Mouse (Mus musculus): Measurements from ENCODE around the gene Ctbp2.

The Ctbp2 gene

GRCm38 (mm10) chr7:133008663-133009062 is 115.5 kb downstream of the Ctbp2 start:
- DNase-seq (ENCODE audit: low spot score in 2 of 2): no peak

- DNase-seq (ENCODE audit: low spot score in 2 of 2): no peak
Observed at GRCm38 (mm10) chr7:133007343-133007742, 116.8 kb downstream of the Ctbp2 start.

GRCm38 (mm10) chr7:133005772-133006171 is 118.4 kb downstream of the Ctbp2 start:
- DNase-seq (ENCODE audit: low spot score in 2 of 2): no peak

GRCm38 (mm10) chr7:133003421-133003820 is 120.7 kb downstream of the Ctbp2 start:
- DNase-seq (ENCODE audit: low spot score in 2 of 2): peak; percentile 75 to 80

- DNase-seq (ENCODE audit: low spot score in 2 of 2): no peak
Observed at GRCm38 (mm10) chr7:133002271-133002670, 121.9 kb downstream of the Ctbp2 start.

GRCm38 (mm10) chr7:133001388-133001787 is 122.8 kb downstream of the Ctbp2 start:
- no peak for DNase-seq (ENCODE audit: low spot score in 2 of 2)

DNA sequence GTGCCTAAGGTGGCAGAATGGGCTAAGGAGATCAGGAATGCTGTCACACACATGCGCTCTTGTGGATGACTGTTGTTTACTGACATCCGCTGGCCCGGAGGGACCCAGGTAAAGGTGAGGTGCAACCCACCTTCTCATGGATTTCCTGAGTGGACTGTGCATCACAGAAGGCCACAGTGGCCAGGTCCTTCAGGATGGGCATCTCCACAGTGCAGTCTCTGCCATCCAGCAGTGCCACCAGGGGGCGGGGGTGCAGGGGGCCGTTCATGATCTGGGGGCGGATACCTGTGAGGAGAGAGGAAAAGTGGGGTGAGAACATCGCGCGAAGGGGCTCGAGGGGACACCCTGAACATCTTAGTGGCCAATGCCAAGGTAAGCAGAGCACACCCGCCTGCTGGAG is 125.1 kb downstream of the Ctbp2 start:
- no peak for DNase-seq (ENCODE audit: low spot score in 2 of 2)

DNA sequence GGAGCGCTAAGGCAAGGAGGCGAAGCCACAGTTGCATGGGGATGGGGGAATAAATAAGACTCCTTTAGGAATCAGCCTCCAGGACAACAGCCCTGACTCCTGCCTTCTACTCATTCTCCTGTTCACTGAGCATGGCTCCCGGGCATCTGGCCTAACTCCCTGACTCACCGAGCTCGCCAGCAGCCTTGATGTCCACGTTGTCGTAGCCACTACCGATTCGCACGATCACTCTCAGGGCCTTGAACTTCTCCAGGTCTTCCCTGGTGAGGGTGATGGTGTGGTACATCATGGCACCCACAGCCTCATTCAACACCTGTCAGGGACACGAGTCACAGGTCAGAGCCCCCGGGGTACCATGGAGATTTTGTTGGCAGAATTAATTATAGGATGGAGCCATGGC is 125.5 kb downstream of the Ctbp2 start:
- no peak for DNase-seq (ENCODE audit: low spot score in 2 of 2)

DNA sequence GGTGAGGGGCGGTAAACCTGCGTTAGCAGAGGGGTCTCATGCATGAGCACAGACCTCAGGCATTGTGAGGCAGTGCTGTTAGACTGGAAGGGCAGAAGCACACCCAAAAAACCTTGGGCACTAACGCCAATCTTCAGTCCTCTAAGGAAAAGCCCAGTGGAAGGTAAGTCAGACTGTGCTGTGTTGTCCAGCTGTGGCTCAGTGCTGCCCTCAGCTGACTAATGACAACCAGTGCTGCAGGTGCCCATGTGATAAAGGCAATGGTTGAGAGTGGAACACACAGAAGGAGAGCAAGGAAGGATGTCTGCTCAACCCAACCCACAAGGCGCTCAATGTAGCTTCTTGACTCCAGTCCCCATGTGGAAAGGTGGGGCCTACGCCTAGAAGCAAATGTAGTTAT is 127.8 kb downstream of the Ctbp2 start:
- DNase-seq (ENCODE audit: low spot score in 2 of 2): no peak

GRCm38 (mm10) chr7:132994628-132995191 is 129.4 kb downstream of the Ctbp2 start:
- no peak for DNase-seq (ENCODE audit: low spot score in 2 of 2)

GRCm38 (mm10) chr7:132994120-132994519 is 130.0 kb downstream of the Ctbp2 start:
- peak in 1 of 2 experiments; percentile 5 for DNase-seq (ENCODE audit: low spot score in 2 of 2)

DNA sequence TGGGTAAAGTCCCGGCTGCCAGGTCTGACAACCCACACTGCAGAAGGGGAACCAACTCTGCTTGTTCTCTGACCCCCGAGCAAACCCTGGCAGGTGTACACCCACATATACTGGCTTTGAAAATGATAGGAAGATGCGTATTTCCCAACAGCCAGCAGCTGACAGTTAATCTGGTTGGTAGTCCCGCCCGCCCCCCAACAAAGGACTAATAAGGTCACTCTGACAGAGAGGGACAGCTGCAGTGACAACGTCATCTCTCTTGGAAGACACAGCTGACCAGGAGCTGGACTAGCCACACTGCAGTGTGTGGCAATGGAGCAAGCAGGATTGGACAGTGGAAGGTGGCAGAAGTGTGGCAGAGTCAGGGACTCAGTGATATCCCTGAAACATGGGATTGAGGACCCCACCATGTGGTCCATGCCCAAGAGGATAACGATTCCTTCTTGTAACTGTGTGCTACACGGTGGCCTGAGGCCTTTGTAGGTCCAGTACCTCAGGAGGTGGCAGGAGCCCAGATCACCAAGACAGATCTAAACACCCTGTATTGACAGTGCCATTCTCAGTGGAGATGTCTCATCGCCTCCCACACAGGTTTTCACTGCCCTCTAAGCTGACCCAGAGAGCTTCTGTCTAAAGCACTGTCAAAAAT is 131.1 kb downstream of the Ctbp2 start:
- no peak for DNase-seq (ENCODE audit: low spot score in 2 of 2)

- DNase-seq (ENCODE audit: low spot score in 2 of 2): no peak
Observed at GRCm38 (mm10) chr7:132991240-132991900, 132.8 kb downstream of the Ctbp2 start.

GRCm38 (mm10) chr7:132989839-132990238 is 134.3 kb downstream of the Ctbp2 start:
- DNase-seq (ENCODE audit: low spot score in 2 of 2): no peak

DNA sequence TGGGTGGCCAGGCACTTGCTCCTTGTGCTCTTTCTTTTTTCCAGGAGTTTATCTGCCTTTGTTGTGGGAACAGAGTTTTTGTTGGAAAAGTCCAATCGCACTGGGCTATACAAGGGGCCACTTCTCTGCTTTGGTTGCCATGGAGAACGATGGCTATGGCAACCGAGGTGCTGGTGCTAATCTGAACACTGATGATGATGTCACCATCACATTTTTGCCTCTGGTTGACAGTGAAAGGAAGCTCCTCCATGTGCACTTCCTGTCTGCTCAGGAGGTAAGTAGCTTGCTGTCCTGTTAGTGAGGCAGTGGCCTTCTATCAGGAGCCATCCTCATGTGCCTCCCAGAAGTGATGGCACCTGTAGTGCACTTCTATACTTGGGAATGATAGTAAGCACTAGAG is 141.5 kb downstream of the Ctbp2 start:
- no peak for DNase-seq (ENCODE audit: low spot score in 2 of 2)

DNA sequence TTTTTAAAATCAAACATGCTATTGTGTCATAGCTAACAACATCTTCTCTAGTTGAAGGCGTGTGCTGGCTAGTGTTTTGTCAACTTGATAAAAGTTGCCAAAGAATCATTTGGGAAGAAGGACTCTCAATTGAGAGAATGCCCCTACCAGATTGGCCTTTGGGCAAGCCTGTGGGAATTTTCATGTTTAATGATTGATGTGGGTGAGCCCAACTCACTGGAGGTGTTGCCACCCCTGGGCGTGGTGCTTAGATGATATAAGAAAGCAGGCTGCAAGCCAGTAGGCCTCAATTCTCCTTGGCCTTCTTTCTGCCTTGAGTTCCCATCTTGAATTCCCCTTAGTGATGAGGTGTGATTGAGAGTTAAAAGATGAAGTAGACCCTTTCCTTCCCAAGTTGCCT is 146.2 kb downstream of the Ctbp2 start:
- DNase-seq (ENCODE audit: low spot score in 2 of 2): no peak

- DNase-seq (ENCODE audit: low spot score in 2 of 2): no peak
Observed at GRCm38 (mm10) chr7:132976079-132976478, 148.1 kb downstream of the Ctbp2 start.

GRCm38 (mm10) chr7:132972079-132972478 is 152.1 kb downstream of the Ctbp2 start:
- DNase-seq (ENCODE audit: low spot score in 2 of 2): no peak

- DNase-seq (ENCODE audit: low spot score in 2 of 2): no peak
Observed at GRCm38 (mm10) chr7:132965707-132966106, 158.4 kb downstream of the Ctbp2 start.

DNA sequence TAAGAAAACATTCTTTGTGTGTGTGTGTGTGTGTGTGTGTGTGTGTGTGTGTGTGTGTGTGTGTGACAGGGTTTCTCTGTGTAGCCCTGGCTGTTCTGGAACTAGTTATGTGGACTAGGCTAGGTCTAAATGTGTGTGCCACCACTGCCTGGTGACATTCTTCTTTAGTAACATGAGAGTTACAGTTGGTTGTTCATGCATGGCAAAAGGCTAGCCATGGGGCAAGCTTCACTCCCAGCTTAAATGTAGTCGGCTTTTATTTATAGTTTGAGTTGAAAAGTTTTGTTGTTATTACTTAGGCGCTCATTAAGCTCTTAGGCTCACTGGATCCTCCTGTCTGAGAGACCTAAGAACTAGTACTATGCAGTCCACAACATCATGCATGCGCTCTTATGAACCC is 159.8 kb downstream of the Ctbp2 start:
- DNase-seq (ENCODE audit: low spot score in 2 of 2): no peak

- DNase-seq (ENCODE audit: low spot score in 2 of 2): no peak
Observed at GRCm38 (mm10) chr7:132950613-132951012, 173.5 kb downstream of the Ctbp2 start.

GRCm38 (mm10) chr7:132949968-132950367 is 174.2 kb downstream of the Ctbp2 start:
- DNase-seq (ENCODE audit: low spot score in 2 of 2): no peak

DNA sequence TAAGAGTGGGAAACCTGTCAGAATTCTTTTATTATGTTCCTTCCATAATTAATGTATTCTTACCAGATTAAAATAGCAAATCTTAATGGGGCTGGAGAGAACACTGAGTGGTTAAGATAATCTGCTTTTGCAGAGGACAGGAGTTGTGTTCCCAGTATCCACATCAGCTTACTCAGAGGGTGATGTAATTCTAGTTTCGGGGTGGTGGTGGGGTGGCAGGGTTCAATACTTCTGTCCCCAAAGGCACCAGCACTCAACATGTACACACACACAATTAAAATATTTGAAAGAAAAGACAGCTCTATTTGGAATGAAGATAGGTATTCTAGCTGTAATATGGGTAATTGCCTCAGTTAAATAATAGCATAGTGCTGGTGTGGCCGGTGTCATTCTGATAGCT is 183.6 kb downstream of the Ctbp2 start:
- no peak for DNase-seq (ENCODE audit: low spot score in 2 of 2)
